Mouse (Mus musculus): ENCODE results near the gene Gm5617.

DNA sequence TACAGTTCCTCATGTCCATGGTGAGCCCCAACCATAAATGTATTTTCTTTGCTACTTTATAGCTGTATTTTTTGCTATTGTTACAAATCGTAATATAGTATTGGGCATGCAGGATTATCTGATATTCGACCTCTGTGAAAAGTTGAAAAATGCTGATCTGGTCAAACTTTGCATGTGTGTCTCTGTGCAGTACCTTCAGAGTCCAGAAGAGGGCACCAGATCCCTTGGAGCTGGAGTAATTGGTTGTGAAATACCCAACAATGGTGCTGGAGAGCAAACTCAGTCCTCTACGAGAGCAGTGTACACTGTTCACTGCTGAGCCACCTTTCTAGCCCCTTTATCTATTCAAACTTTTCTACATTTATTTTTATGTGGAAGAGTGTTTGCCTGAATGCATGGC is 28.4 kb upstream of the Gm5617 start:
- TF ChIP-seq CTCF (IDR thresholded peaks at IDR 0.05; ENCODE audit: extremely low read depth, insufficient read depth, low read length) (peak; percentile 86), POLR2A (IDR thresholded peaks at IDR 0.05; ENCODE audit: extremely low read depth, insufficient read depth, low read length) (no peak)

Data from cortical plate, adult 2 months (tissue).